Mouse (Mus musculus) bone marrow, adult 2 months (tissue): Measurements from ENCODE around the gene Dnaja3. TPM values are rescaled to one million over a fixed set of nuclear protein-coding genes. Genes with fewer than 3 reads are reported as not detected.

Source experiments
- H3K27ac ChIP-seq: fragments of 200-500 bp; 2 replicates; pipeline ENCODE4 v1.5.1; 2012; ENCODE audit warnings: low read depth, mild to moderate bottlenecking, control low read depth, inconsistent platforms, low read length; ENCODE audit not compliant: control insufficient read depth, poor library complexity, insufficient read depth
- H3K4me1 ChIP-seq: fragments of 200-500 bp; 2 replicates; pipeline ENCODE4 v1.6.1; 2011; ENCODE audit warnings: low read length; ENCODE audit not compliant: control insufficient read depth, insufficient read depth
- H3K4me3 ChIP-seq: fragments of 200-500 bp; replicated peaks from 2 replicates; pipeline ENCODE3; 2011; ENCODE audit warnings: mild to moderate bottlenecking, low read depth, low read length, control low read depth; ENCODE audit not compliant: control insufficient read depth
- CTCF ChIP-seq: fragments of 200-500 bp; IDR thresholded peaks from 2 replicates; pipeline ENCODE4 v1.5.1; 2011; ENCODE audit warnings: low read length, control low read depth; ENCODE audit not compliant: control insufficient read depth, insufficient read depth
- POLR2A ChIP-seq: fragments of 200-500 bp; IDR thresholded peaks from 2 replicates; pipeline ENCODE4 v1.6.1; 2011; ENCODE audit warnings: low read depth, mild to moderate bottlenecking, control low read depth, low read length, borderline replicate concordance; ENCODE audit not compliant: control insufficient read depth
- WGBS: fragments of 180-500 bp; shearing (Covaris S2); methylation state at CpG from one replicate; pipeline ENCODE4 v1.1.7; 2018; 5-methylcytosine and 5-hydroxymethylcytosine counted together
- polyA plus RNA-seq: library from polyadenylated mRNA; stranded (reverse); fragments of >200 nt; gene quantifications from 2 replicates; pipeline ENCODE4 v1.2.4, GENCODE M21; 2011; ENCODE audit warnings: low replicate concordance; ENCODE audit not compliant: missing spikeins, insufficient read depth, insufficient read length

Dnaja3 gene
- polyA plus RNA-seq, 1 experiment, result 11.7 TPM

DNA sequence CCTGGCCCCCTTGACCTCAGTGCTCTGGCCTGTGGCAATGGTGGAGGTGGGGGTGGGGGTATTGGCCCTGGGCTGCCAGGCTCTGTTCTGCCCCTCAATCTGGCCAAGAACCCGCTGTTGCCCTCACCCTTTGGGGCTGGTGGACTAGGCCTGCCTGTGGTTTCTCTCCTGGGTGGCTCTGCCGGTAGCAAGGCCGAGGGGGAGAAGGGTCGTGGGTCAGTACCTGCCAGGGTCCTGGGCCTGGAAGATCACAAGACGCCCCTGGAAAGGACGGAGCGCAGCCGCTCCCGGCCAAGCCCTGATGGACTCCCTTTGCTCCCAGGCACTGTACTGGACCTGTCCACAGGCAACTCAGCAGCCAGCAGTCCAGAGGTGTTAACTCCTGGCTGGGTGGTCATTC is 26.1 kb upstream of the Dnaja3 start:
- Histone ChIP-seq H3K27ac (no peak overlapping the region), H3K4me3 (no peak overlapping the region), H3K4me1 (no peaks in the 10 kb centered on the region)
- WGBS, result 85% methylated on average over 9 of the region's 9 CpGs
- TF ChIP-seq CTCF, result no peak
- no peak; the same call in 1 of the 2 replicates for TF ChIP-seq POLR2A

DNA sequence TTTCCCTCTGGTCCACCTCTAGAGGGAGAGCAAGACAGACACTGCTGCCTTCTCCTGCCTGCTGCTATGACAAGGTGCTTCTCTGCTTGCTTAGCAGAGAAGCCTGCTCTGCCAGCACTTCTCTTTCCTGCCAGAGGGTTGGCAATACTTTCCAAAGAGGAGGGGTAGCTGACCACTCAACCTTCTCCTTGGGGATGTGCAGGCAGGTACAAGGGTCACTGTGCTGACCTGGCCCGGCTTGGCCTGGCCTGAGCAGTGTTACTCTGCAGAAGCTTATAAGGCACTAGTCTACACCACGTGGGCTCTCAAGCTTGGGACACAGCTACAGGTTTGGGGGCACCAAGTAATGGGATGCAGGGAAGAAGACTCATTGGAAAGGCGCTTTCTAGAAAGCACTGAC is 25.1 kb upstream of the Dnaja3 start:
- no peak for TF ChIP-seq CTCF
- no peak for TF ChIP-seq POLR2A
- no peak overlapping the region for H3K4me3 ChIP-seq
- WGBS, result 86% methylated on average over 3 of the region's 3 CpGs
- H3K27ac ChIP-seq, result no peak overlapping the region
- H3K4me1 ChIP-seq, result no peaks in the 10 kb centered on the region

DNA sequence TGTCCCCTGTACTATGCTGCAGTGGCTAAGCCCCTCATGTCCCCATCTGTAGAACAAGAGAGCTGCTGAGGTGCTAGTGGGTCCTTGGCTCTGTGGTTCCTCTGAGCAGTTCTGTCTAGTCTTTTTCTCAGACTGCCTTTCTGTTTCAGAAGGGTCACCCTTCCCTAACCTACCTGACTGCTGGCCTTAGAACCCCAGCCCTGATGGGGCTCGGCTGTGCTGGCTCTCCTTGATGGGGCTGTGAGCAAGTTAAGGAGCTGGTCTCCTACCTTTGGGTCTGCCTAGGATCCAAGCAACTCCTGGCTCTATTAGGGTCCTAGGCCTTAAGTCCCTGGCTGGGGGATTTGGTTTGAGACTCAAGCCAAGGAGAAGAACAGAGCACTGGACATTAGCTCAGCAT is 24.5 kb upstream of the Dnaja3 start:
- Histone ChIP-seq H3K4me1 (no peaks in the 10 kb centered on the region), H3K4me3 (no peak overlapping the region), H3K27ac (no peak overlapping the region)
- no peak for TF ChIP-seq POLR2A
- no peak for TF ChIP-seq CTCF
- 70% methylated on average over 1 of the region's 1 CpGs for WGBS

DNA sequence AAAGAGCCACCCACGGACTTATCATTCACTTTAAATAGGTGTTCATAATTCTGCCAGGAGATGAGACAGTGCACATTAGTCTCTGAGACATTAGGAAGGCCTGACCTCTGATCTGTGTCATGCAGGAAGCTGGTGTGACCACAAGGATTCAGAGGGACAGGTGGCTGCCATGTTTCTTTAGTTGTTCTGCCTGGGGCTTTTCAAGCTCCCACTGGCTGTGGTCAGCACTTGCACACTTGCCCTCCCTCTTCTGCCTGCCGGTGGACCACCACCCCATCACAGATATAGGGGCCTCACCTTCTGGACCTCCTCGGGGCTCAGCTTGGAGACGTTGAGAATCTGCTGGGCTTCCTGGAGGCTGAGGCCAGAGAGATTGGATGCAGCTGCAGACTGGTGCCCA is 23.0 kb upstream of the Dnaja3 start:
- Histone ChIP-seq H3K4me3 (no peak overlapping the region), H3K4me1 (no peaks in the 10 kb centered on the region), H3K27ac (no peak overlapping the region)
- no peak for TF ChIP-seq CTCF
- TF ChIP-seq POLR2A, result no peak
- WGBS, result 65% methylated on average over 4 of the region's 4 CpGs

DNA sequence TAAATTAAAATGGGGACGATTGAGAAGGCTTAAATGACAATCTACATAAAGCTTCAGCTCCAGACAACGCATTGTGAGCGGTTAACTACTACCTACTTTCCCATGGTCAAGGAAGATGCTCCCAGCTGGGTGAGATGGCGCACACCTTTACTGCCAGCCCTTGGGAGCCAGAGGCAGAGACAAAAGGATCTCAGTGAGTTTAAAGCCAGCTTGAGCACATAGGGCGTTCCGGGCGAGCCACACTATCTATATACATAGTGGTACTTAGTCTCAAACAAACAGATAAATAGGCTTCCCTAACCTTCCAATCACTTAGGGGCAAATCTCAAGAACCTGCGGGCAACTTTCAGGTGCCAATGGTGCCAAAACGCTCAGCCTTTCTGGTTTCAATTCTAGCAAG is 15.7 kb upstream of the Dnaja3 start:
- Histone ChIP-seq H3K27ac (peak overlapping the region; percentile 74), H3K4me3 (peak overlapping the region; percentile 73), H3K4me1 (peaks cover 2% of the 10 kb centered on the region; the same call in 1 of the 2 replicates)
- no peak for TF ChIP-seq POLR2A
- no peak for TF ChIP-seq CTCF
- WGBS, result 20% methylated on average over 9 of the region's 9 CpGs

DNA sequence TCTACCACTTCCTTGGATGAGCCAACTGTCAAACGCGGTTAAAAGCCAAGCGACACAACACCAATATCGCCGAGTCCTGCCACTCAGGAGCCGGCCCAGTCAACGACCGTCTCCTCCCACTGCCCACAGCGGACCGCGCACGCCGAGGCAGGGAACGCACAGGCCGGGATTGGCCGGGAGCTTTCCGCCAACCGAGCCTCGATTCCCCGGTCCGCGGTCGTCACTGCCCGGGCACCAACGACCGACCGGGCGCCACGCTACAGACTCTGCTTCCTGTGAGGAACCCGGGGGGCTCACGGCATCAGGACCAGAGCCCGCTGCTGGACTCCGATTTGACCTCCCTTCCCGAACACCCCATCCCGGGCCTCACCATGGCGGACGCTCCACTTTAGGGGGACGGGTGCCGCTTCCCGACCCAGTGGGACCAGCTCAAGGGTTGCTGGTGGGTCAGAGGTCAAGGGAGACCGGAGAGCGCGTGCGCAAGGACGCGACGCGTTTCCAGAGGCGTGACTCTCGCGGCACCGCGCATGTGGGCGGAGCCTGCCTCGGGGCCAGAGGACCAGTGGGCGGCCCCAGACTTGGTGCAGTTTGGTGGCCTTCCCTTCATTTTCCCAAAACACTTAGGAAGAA is 15.2 kb upstream of the Dnaja3 start, which contains the start of gene Pam16:
Pam16 (minus strand) TSS at position 508 of the 630 bp plus-strand sequence.
- no peak for TF ChIP-seq CTCF
- TF ChIP-seq POLR2A, result peak; percentile 55; the same call in 1 of the 2 replicates
- H3K27ac ChIP-seq, result peak within 1 kb of the TSS; percentile 74
- under 1% methylated on average over 56 of the region's 56 CpGs for WGBS
- peaks cover 2% of the 10 kb centered on the region; the same call in 1 of the 2 replicates for H3K4me1 ChIP-seq
- H3K4me3 ChIP-seq, result peak within 1 kb of the TSS; percentile 73

DNA sequence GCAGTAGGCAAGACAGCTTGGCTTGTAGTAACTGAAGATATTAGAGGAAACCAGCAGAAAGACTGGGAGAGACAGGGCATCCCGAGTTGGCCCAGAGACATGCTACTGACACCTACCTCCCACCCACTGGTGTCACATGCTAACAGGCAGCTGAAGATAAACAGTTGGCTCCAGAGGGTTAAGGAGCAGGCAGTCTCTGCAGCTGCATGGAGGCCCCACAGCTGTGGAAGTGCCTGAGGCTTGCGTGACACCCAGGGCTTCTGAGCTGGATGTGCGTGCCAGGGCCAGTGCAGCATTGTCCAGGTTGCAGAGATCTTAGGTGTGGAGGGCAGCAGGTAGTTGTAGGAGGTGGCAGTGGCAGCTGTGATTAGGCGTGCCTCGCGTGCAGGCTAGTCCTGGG is 12.7 kb upstream of the Dnaja3 start:
- TF ChIP-seq CTCF, result no peak
- no peak for TF ChIP-seq POLR2A
- WGBS, result 83% methylated on average over 6 of the region's 6 CpGs
- H3K4me3 ChIP-seq, result no peak overlapping the region
- peaks cover 2% of the 10 kb centered on the region; the same call in 1 of the 2 replicates for H3K4me1 ChIP-seq
- no peak overlapping the region for H3K27ac ChIP-seq

DNA sequence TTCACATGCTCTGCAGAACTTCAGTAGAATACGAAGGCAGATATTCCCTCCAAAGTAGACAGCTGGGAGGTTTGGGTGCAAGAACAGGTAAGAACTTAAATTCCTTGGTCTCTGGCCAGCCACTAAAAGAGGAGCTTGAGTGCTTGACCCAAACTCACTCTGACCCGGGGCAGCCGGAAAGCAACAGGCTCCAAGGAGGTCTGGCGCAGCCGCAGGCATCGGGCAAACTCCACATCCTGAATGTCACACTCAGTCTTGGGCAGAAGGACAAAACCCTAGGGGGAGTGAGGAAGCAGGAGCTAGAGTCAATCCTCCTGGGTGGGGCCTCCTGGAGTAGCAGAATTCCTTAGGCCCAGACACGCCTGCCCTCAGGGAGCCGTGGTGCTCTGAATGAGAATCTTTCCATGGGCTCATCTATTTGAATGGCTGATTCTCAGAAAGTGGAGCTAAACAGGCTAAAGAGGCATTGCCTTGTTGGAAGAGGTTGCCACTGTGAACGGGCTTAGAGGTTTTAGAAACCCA is 10.8 kb upstream of the Dnaja3 start:
- Histone ChIP-seq H3K4me1 (peaks cover 2% of the 10 kb centered on the region; the same call in 1 of the 2 replicates), H3K27ac (no peak overlapping the region), H3K4me3 (no peak overlapping the region)
- no peak for TF ChIP-seq POLR2A
- no peak for TF ChIP-seq CTCF
- WGBS, result 92% methylated on average over 9 of the region's 9 CpGs
